Mouse (Mus musculus) embryonic fibroblast, embryonic 13.5 days (primary cell): ENCODE results near the gene Dock4.

Source experiments
- CTCF ChIP-seq: IDR thresholded peaks from 2 replicates; pipeline ENCODE4 v1.5.1; 2011; ENCODE audit warnings: mild to moderate bottlenecking, control low read depth, low read length, moderate library complexity, borderline replicate concordance; ENCODE audit not compliant: insufficient read depth
- POLR2A ChIP-seq: IDR thresholded peaks from 2 replicates; pipeline ENCODE4 v1.6.1; 2011; ENCODE audit warnings: low read depth, mild to moderate bottlenecking, control low read depth, low read length, moderate library complexity

DNA sequence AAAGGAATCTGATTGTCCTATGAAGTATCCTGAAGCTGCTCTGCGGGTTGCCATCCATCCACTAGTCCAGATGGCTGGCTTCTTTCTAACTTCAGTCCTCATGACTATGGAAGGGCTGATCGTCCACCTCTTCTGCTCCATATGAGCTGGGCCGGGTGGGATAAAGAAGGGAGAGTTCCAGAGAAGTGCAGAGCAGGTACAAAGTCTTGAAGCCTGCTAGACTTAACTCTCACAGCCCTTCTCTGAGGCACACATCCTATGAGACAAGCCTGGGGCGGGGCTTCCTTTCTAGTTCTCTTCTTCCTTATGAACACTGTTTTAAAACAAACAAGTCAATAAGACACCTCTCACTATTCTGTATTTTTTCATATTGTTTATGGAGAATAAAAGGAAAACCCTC, 245.7 kb downstream of the Dock4 start:
- TF ChIP-seq CTCF, result no peak
- TF ChIP-seq POLR2A, result no peak
